Mouse (Mus musculus) midbrain, postnatal 0 days (tissue): ENCODE measurements around the gene Rbfox2. TPM values are rescaled to one million over a fixed set of nuclear protein-coding genes. Genes with fewer than 3 reads are reported as not detected.

Experiments
- ATAC-seq: fragments of 200-750 bp; cut with Nextera tagmentation; 2 replicates; pipeline ENCODE4 v1.8.0; 2017; ENCODE audit warnings: moderate number of reproducible peaks, mild to moderate bottlenecking, moderate TSS enrichment, moderate library complexity; ENCODE audit not compliant: low FRiP score
- DNase-seq: peaks from one replicate; pipeline ENCODE4 v3.0.0-alpha.2; 2015; ENCODE audit warnings: low spot score
- H3K27ac ChIP-seq: fragments of 300-500 bp; sonication (generic); 2 replicates; pipeline ENCODE4 v1.5.1; 2014; ENCODE audit warnings: low read depth, mild to moderate bottlenecking, low read length, mixed read lengths
- H3K27me3 ChIP-seq: fragments of 300-500 bp; sonication (generic); 2 replicates; pipeline ENCODE4 v1.6.1; 2014; ENCODE audit warnings: low read length, control low read depth, mixed read lengths; ENCODE audit not compliant: insufficient read depth
- H3K36me3 ChIP-seq: fragments of 300-500 bp; sonication (generic); 2 replicates; pipeline ENCODE4 v1.6.1; 2014; ENCODE audit warnings: low read length, control low read depth, mixed read lengths; ENCODE audit not compliant: insufficient read depth
- H3K4me1 ChIP-seq: fragments of 300-500 bp; sonication (generic); 2 replicates; pipeline ENCODE4 v1.6.1; 2014; ENCODE audit warnings: mild to moderate bottlenecking, control low read depth, antibody characterized with exemption, low read length, mixed read lengths; ENCODE audit not compliant: insufficient read depth
- H3K4me2 ChIP-seq: fragments of 300-500 bp; sonication (generic); 2 replicates; pipeline ENCODE4 v1.6.1; 2014; ENCODE audit warnings: low read depth, mild to moderate bottlenecking, low read length, mixed read lengths; ENCODE audit not compliant: poor library complexity, severe bottlenecking
- H3K4me3 ChIP-seq: fragments of 300-500 bp; sonication (generic); 2 replicates; pipeline ENCODE4 v1.5.1; 2014; ENCODE audit warnings: low read depth, mild to moderate bottlenecking, low read length, moderate library complexity
- H3K9ac ChIP-seq: fragments of 300-500 bp; sonication (generic); replicated peaks from 2 replicates; pipeline ENCODE4 v1.6.1; 2014; ENCODE audit warnings: mild to moderate bottlenecking, low read length, moderate library complexity, mixed read lengths; ENCODE audit not compliant: poor library complexity, severe bottlenecking
- H3K9me3 ChIP-seq: fragments of 300-500 bp; sonication (generic); 2 replicates; pipeline ENCODE4 v1.6.1; 2016; ENCODE audit warnings: low read length, control low read depth
- CTCF ChIP-seq: IDR thresholded peaks from 2 replicates; pipeline ENCODE4 v1.5.1; 2016; ENCODE audit warnings: antibody characterized with exemption, mild to moderate bottlenecking
- WGBS: fragments of 180-500 bp; shearing (Covaris S2); extraction: QIAGEN DNeasy Blood & Tissue Kit; methylation state at CpG from one replicate; pipeline ENCODE4 v1.1.7; 2014; 5-methylcytosine and 5-hydroxymethylcytosine counted together
- polyA plus RNA-seq: library from polyadenylated mRNA; unstranded; fragments of >200 nt; fragmentation: Nextera tagmentation; extraction: Ambion mirVana; gene quantifications from 2 replicates; pipeline ENCODE4 v1.2.1, GENCODE M21; 2015
- total RNA-seq: library from RNA; depleted of rRNA; stranded (reverse); fragments of >200 nt; gene quantifications from 2 replicates; pipeline ENCODE4 v1.2.3, GENCODE M21; 2014

The Rbfox2 gene
- total and polyA plus RNA-seq, 2 experiments from 2014 or later, result 96.6 to 360 TPM

GRCm38 (mm10) chr15:77126674-77127073 is 180.1 kb downstream of the Rbfox2 start:
- no peak overlapping the region for H3K4me2 ChIP-seq
- H3K27me3 ChIP-seq, result no peaks in the 10 kb centered on the region
- no peak overlapping the region for H3K9ac ChIP-seq
- ATAC-seq, result no peak
- no peak overlapping the region for H3K27ac ChIP-seq
- H3K9me3 ChIP-seq, result no peaks in the 10 kb centered on the region
- no peak for DNase-seq
- no peak overlapping the region for H3K4me3 ChIP-seq
- no peak for TF ChIP-seq CTCF
- H3K36me3 ChIP-seq, result peaks cover 14% of the 10 kb centered on the region; the same call in 1 of the 2 replicates
- H3K4me1 ChIP-seq, result no peaks in the 10 kb centered on the region
- 96% methylated on average over 3 of the region's 3 CpGs for WGBS

- Histone ChIP-seq H3K9ac (no peak overlapping the region), H3K9me3 (no peaks in the 10 kb centered on the region), H3K4me3 (no peak overlapping the region), H3K36me3 (peaks cover 6% of the 10 kb centered on the region; the same call in 1 of the 2 replicates), H3K4me1 (no peaks in the 10 kb centered on the region), H3K4me2 (no peak overlapping the region), H3K27ac (no peak overlapping the region), H3K27me3 (no peaks in the 10 kb centered on the region)
- 94% methylated on average over 4 of the region's 4 CpGs for WGBS
- ATAC-seq, result no peak
- DNase-seq, result no peak
- TF ChIP-seq CTCF, result no peak
Observed at GRCm38 (mm10) chr15:77124372-77125117, 182.3 kb downstream of the Rbfox2 start.

GRCm38 (mm10) chr15:77122824-77123223 is 184.0 kb downstream of the Rbfox2 start:
- ATAC-seq (no peak), DNase-seq (no peak)
- Histone ChIP-seq H3K4me2 (no peak overlapping the region), H3K27me3 (no peaks in the 10 kb centered on the region), H3K9me3 (no peaks in the 10 kb centered on the region), H3K27ac (no peak overlapping the region), H3K36me3 (peaks cover 6% of the 10 kb centered on the region; the same call in 1 of the 2 replicates), H3K9ac (no peak overlapping the region), H3K4me1 (no peaks in the 10 kb centered on the region), H3K4me3 (no peak overlapping the region)
- WGBS, result 82% methylated on average over 2 of the region's 2 CpGs
- no peak for TF ChIP-seq CTCF

GRCm38 (mm10) chr15:77122208-77122607 is 184.6 kb downstream of the Rbfox2 start:
- peaks cover 6% of the 10 kb centered on the region; the same call in 1 of the 2 replicates for H3K36me3 ChIP-seq
- no peaks in the 10 kb centered on the region for H3K9me3 ChIP-seq
- DNase-seq, result no peak
- no peak overlapping the region for H3K9ac ChIP-seq
- no peak overlapping the region for H3K27ac ChIP-seq
- TF ChIP-seq CTCF, result no peak
- no peak overlapping the region for H3K4me3 ChIP-seq
- no peak for ATAC-seq
- H3K27me3 ChIP-seq, result no peaks in the 10 kb centered on the region
- 87% methylated on average over 6 of the region's 6 CpGs for WGBS
- no peak overlapping the region for H3K4me2 ChIP-seq
- H3K4me1 ChIP-seq, result no peaks in the 10 kb centered on the region

GRCm38 (mm10) chr15:77119666-77120065 is 187.1 kb downstream of the Rbfox2 start:
- 94% methylated on average over 7 of the region's 7 CpGs for whole genome bisulfite sequencing
- TF ChIP-seq CTCF, result no peak
- Histone ChIP-seq H3K4me3 (no peak overlapping the region), H3K27me3 (no peaks in the 10 kb centered on the region), H3K9ac (no peak overlapping the region), H3K27ac (no peak overlapping the region), H3K9me3 (no peaks in the 10 kb centered on the region), H3K4me1 (no peaks in the 10 kb centered on the region), H3K4me2 (no peak overlapping the region), H3K36me3 (peaks cover 10% of the 10 kb centered on the region)
- DNase-seq (no peak), ATAC-seq (no peak)

GRCm38 (mm10) chr15:77117209-77117608 is 189.6 kb downstream of the Rbfox2 start:
- no peak for TF ChIP-seq CTCF
- peaks cover 18% of the 10 kb centered on the region for H3K36me3 ChIP-seq
- H3K9me3 ChIP-seq, result no peaks in the 10 kb centered on the region
- no peak overlapping the region; the same call in 1 of the 2 replicates for H3K27ac ChIP-seq
- H3K27me3 ChIP-seq, result no peaks in the 10 kb centered on the region
- H3K9ac ChIP-seq, result no peak overlapping the region
- H3K4me1 ChIP-seq, result no peaks in the 10 kb centered on the region
- WGBS, result 44% methylated on average over 3 of the region's 3 CpGs
- no peak overlapping the region for H3K4me3 ChIP-seq
- ATAC-seq (no peak), DNase-seq (no peak)
- H3K4me2 ChIP-seq, result no peak overlapping the region
